Mouse (Mus musculus) small intestine, adult 2 months (tissue): ENCODE data around the gene Map4k1.

Experiments used
- CTCF ChIP-seq: fragments of 200-500 bp; IDR thresholded peaks from 2 replicates; pipeline ENCODE4 v1.5.1; 2012; ENCODE audit warnings: low read depth, mild to moderate bottlenecking, control low read depth, inconsistent platforms, low read length, moderate library complexity, mixed read lengths; ENCODE audit not compliant: insufficient replicate concordance, insufficient read length; ENCODE audit errors: extremely low read depth
- POLR2A ChIP-seq: fragments of 200-500 bp; IDR thresholded peaks from 2 replicates; pipeline ENCODE4 v1.6.1; 2012; ENCODE audit warnings: low read depth, mild to moderate bottlenecking, control low read depth, inconsistent platforms, low read length, moderate library complexity

GRCm38 (mm10) chr7:28963399-28963923 is 18.4 kb upstream of the Map4k1 start:
- no peak for TF ChIP-seq CTCF
- TF ChIP-seq POLR2A: no peak
